Mouse (Mus musculus): ENCODE measurements around the gene Rapgef3.
A peak's percentile ranks its signal among the peaks of the same experiment; 100 is the strongest.

Gene Rapgef3

DNA sequence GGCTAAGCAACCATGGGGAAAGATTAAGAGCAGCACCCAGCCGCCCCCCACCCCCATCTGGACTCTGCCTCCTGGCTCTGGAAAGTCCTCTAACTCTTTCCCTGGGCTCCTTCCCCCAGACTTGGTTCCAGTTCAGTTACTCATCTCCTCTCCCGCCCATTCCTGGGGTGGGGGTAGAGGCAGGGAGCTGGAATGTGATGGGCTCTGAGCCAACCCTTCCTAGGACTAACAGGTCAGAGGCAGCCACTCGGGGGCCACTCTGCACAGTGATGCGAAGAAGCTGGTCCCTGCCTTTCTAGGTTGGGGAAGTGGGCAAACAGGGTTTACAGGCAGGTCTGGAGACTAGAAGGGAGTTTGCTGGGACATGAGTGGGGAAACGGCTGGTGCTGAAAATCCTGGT lies 5.3 kb upstream of the Rapgef3 start:
- DNase-seq = peak; percentile 91 to 96

DNA sequence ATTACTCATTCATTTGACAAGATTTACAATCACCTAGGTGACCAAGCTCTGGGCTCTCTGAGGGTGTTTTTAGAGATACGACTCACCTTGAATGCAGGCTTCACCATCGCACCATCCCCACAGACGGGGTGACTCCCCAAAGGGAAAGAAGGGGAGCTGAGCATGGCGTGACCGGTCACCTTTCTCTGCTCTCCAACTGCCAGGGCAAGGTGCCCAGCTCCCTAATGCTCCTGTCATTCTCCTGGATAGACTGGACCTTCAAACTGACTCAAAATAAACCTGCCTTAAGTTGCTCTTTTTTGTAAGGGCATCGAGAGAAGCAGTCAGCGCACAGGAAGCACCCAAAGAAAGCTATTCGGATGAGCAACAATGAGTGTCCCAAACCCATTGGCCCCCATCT lies 2.5 kb upstream of the Rapgef3 start:
- no peak for DNase-seq

GRCm38 (mm10) chr15:97768192-97768591 lies 420 bp upstream of the Rapgef3 start:
- DNase-seq = peak; percentile 69 to 83

GRCm38 (mm10) chr15:97766594-97767279 lies 1.0 kb downstream of the Rapgef3 start:
- peak; percentile 60 to 74 for DNase-seq

- DNase-seq = no peak
Observed at GRCm38 (mm10) chr15:97766194-97766593, 1.6 kb downstream of the Rapgef3 start.

- DNase-seq = no peak
Observed at GRCm38 (mm10) chr15:97765090-97765794, 2.5 kb downstream of the Rapgef3 start.

GRCm38 (mm10) chr15:97764532-97764931 lies 3.2 kb downstream of the Rapgef3 start:
- no peak for DNase-seq

GRCm38 (mm10) chr15:97763256-97764049 lies 4.3 kb downstream of the Rapgef3 start:
- DNase-seq = no peak

DNA sequence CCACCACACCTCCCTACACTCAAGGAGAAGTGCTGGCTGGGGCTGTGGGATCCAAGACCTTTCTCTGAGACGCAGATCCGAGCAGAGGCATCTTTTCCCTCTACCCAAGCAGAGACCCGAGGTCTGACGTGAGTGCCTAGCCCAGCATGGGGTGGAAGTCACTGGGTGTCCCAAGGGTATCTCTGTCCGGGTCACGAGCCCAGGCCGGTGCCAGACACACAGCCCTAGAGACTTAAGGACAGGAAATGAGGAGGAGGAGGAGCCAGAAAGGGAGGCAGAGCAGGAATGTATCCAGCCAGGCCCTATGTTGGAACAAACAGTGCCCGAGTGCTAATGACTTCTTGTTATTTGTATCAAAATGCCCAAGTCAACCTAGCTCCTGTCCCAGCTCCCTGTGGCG lies 5.0 kb downstream of the Rapgef3 start:
- DNase-seq = no peak

- peak in 1 of 2 experiments; percentile 56 for DNase-seq
Observed at GRCm38 (mm10) chr15:97761438-97761837, 6.3 kb downstream of the Rapgef3 start.

DNA sequence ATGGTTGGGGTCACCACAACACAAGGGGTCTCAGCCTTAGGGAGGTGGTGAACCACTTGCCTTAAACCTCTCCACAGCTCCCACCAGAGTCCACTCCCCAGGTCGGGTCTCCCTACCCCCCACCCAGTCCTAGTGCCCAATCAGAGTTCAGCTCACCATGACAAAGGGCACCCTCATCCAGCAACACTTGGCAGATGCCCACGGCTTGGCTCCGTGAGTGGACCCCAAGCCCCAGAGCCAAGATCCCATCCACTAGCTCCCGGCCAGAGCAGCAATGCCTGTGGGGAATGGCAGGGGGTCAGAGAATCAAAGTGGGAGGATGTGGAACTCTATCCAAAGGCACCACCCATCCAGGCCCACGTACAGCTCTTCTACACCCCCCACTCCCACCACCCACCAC lies 6.8 kb downstream of the Rapgef3 start:
- DNase-seq = no peak

- DNase-seq = no peak
Observed at GRCm38 (mm10) chr15:97760006-97760405, 7.8 kb downstream of the Rapgef3 start.

DNA sequence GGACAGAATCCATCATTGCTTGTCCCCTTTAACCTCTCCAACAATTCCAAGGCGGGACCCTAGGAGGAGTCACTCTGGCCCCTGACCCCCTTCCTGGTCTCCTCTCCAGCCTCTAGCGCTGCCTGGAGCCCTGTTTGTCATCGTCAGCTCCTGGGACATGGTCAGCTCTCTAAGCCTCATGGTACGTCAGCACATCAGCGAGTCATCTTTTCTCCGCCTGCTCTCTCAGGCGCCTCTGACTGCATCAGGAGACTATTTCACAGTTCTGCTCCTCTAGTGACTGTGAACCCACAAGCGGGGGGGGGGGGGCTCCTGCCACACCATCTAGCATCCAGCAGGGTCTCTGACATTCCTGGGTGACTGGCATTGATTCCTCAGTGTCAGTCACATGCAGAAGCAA lies 12.4 kb downstream of the Rapgef3 start:
- no peak for DNase-seq

DNA sequence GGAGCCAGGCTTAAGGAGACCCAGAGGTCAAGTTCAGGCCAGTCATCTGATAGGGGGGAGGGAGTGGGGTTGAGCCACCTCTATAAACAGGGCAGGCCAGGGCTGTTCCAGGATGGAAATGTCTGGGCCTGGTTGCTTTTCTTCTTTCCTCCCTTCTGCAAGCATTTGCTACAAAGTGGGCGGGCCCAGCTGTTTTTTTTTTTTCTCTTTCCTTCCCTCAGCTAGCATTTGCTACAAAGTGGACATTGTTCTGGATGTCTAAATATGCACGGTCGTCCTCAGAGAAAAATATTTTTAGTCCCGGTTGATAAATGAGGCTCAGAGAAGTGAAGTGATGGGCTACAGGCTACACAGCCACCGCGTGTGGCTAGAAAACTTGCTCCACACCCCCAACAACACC lies 13.3 kb downstream of the Rapgef3 start:
- DNase-seq = no peak

DNA sequence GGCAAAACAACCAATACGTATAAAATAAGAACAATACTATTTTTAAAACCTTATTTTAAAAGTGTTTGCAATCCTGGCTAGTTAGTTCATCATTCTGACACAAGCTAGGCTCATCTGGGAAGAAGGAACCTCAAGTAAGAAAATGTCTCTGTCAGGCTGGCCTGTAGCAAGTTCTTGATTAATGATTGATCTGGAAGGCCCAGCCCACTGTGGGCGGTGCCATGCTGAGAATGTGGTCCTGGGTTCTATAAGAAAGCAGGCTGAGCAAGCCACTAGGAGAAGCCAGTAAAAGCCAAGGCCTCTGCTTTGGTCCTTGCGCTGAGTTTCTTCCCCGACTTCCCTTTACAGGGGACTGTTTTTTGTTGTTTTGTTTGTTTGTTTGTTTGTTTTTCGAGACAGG lies 15.3 kb downstream of the Rapgef3 start:
- DNase-seq = peak in 1 of 2 experiments; percentile 42

GRCm38 (mm10) chr15:97751676-97752075 lies 16.1 kb downstream of the Rapgef3 start:
- DNase-seq = peak in 1 of 2 experiments; percentile 57

- peak; percentile 80 to 88 for DNase-seq
Observed at GRCm38 (mm10) chr15:97750697-97751096, 17.1 kb downstream of the Rapgef3 start.

GRCm38 (mm10) chr15:97749841-97750240 lies 17.9 kb downstream of the Rapgef3 start:
- DNase-seq = no peak

DNA sequence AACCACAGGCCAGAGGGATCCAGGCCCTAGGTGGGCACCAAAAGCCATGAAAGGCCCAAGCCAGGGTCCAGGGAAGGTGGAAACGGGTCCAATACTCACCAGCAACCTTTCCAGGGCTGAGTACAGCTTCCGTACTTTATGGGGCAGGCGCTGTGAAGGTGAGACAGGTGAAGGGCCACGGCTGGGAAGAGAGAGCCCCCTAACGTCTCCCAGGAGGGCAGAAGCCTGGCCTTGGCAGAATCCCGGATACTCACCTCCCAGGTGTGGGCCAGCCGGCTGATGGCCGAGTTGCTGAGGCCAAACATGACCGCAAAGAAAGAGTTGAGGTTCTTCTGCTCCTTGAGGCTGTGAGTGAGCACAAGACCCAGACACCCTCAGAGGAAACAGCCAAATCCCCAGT lies 18.4 kb downstream of the Rapgef3 start:
- DNase-seq = no peak

GRCm38 (mm10) chr15:97748964-97749363 lies 18.8 kb downstream of the Rapgef3 start:
- DNase-seq = no peak

DNA sequence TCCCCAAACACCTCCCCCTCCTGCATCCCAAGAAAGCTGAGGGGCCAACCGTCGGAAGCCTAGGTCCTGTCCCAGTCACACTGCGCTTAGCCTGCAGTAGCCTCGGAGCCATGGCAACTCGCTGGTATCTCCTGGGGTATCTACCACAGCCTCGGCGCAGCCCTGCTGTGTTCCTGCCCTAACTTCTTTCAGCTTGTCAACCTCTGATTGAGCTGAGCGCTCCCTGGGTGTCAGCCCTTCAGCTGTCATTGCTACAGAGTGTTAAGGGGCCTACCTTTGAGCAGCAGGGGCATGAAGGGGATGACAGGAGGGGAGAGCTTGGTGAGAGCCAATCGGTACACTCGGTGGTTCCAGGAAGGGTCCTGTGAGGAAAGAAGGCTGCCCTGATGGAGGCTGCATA lies 19.5 kb downstream of the Rapgef3 start:
- no peak for DNase-seq

- no peak for DNase-seq
Observed at GRCm38 (mm10) chr15:97747486-97747885, 20.3 kb downstream of the Rapgef3 start.

DNA sequence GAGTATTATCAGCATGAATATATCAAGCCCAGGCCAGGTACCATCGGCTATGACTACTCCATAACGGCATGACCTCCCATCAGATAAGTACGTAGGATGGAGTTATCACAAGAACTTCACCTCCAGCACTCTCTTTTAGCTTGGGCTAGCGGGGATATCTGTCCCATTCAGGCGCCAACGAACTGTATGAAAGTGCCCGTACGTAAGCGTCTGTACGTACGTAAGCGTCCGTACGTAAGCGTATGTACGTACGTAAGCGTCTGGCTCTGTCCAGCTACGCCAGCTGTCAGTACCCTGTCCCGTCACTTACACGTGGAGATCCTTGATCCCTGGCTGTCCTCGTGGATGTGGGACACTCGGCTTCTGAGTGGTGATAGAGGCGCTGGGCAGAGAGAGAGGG lies 21.0 kb downstream of the Rapgef3 start:
- DNase-seq = no peak

- DNase-seq = no peak
Observed at GRCm38 (mm10) chr15:97746278-97746677, 21.5 kb downstream of the Rapgef3 start.
